Mouse (Mus musculus) splenic B cell, adult 2 months (primary cell): ENCODE data around the gene Fyn.

Experiments
- DNase-seq: peaks from one replicate; pipeline ENCODE4 v3.0.0-alpha.2; 2011; ENCODE audit warnings: low read depth, low spot score
- H3K27me3 ChIP-seq: 2 replicates; pipeline ENCODE4 v1.6.1; 2012; ENCODE audit warnings: mild to moderate bottlenecking, low read length, moderate library complexity, mixed read lengths; ENCODE audit not compliant: control insufficient read depth, poor library complexity, insufficient read depth, severe bottlenecking
- H3K36me3 ChIP-seq: 2 replicates; pipeline ENCODE4 v1.6.1; 2012; ENCODE audit warnings: mild to moderate bottlenecking, low read length, moderate library complexity, mixed read lengths; ENCODE audit not compliant: control insufficient read depth, poor library complexity, insufficient read depth, severe bottlenecking

Fyn gene

GRCm38 (mm10) chr10:39558492-39559005 lies 189.9 kb downstream of the Fyn start:
- Histone ChIP-seq H3K27me3 (no peaks in the 10 kb centered on the region), H3K36me3 (no peaks in the 10 kb centered on the region; the same call in 1 of the 2 replicates)
- DNase-seq: no peak

- Histone ChIP-seq H3K36me3 (no peaks in the 10 kb centered on the region; the same call in 1 of the 2 replicates), H3K27me3 (no peaks in the 10 kb centered on the region)
- no peak for DNase-seq
These were observed 190.7 kb downstream of the Fyn start for GRCm38 (mm10) chr10:39559321-39559720.

GRCm38 (mm10) chr10:39562383-39562782 lies 193.7 kb downstream of the Fyn start:
- H3K27me3 ChIP-seq: no peaks in the 10 kb centered on the region
- H3K36me3 ChIP-seq: no peaks in the 10 kb centered on the region; the same call in 1 of the 2 replicates
- no peak for DNase-seq

GRCm38 (mm10) chr10:39563552-39564223 lies 195.0 kb downstream of the Fyn start:
- Histone ChIP-seq H3K27me3 (no peaks in the 10 kb centered on the region), H3K36me3 (no peaks in the 10 kb centered on the region)
- DNase-seq: no peak

GRCm38 (mm10) chr10:39566901-39567300 lies 198.2 kb downstream of the Fyn start:
- no peaks in the 10 kb centered on the region for H3K36me3 ChIP-seq
- no peaks in the 10 kb centered on the region for H3K27me3 ChIP-seq
- DNase-seq: no peak

- Histone ChIP-seq H3K27me3 (no peaks in the 10 kb centered on the region), H3K36me3 (no peaks in the 10 kb centered on the region)
- DNase-seq: no peak
These were observed 200.3 kb downstream of the Fyn start for GRCm38 (mm10) chr10:39568991-39569390.

GRCm38 (mm10) chr10:39571011-39571410 lies 202.4 kb downstream of the Fyn start:
- DNase-seq: no peak
- Histone ChIP-seq H3K27me3 (no peaks in the 10 kb centered on the region), H3K36me3 (no peaks in the 10 kb centered on the region)

- Histone ChIP-seq H3K27me3 (no peaks in the 10 kb centered on the region), H3K36me3 (no peaks in the 10 kb centered on the region)
- DNase-seq: no peak
These were observed 203.5 kb downstream of the Fyn start for GRCm38 (mm10) chr10:39572050-39572671.

- DNase-seq: no peak
- Histone ChIP-seq H3K27me3 (no peaks in the 10 kb centered on the region), H3K36me3 (no peaks in the 10 kb centered on the region)
These were observed 204.0 kb downstream of the Fyn start for GRCm38 (mm10) chr10:39572672-39573051.

GRCm38 (mm10) chr10:39576466-39576865 lies 207.8 kb downstream of the Fyn start:
- H3K27me3 ChIP-seq: no peaks in the 10 kb centered on the region
- DNase-seq: no peak
- H3K36me3 ChIP-seq: no peaks in the 10 kb centered on the region

- no peaks in the 10 kb centered on the region for H3K36me3 ChIP-seq
- no peak for DNase-seq
- no peaks in the 10 kb centered on the region for H3K27me3 ChIP-seq
These were observed 211.8 kb downstream of the Fyn start for GRCm38 (mm10) chr10:39580477-39580876.

GRCm38 (mm10) chr10:39582385-39582784 lies 213.7 kb downstream of the Fyn start:
- Histone ChIP-seq H3K36me3 (no peaks in the 10 kb centered on the region), H3K27me3 (no peaks in the 10 kb centered on the region)
- DNase-seq: no peak

GRCm38 (mm10) chr10:39583718-39584117 lies 215.1 kb downstream of the Fyn start:
- DNase-seq: no peak
- Histone ChIP-seq H3K27me3 (no peaks in the 10 kb centered on the region), H3K36me3 (no peaks in the 10 kb centered on the region)

- DNase-seq: no peak
- Histone ChIP-seq H3K27me3 (no peaks in the 10 kb centered on the region), H3K36me3 (no peaks in the 10 kb centered on the region)
These were observed 218.8 kb downstream of the Fyn start for GRCm38 (mm10) chr10:39587290-39587925.
